Mouse (Mus musculus) urinary bladder, adult 18-20 months (tissue): ENCODE measurements around the gene Plpp7.

Source experiments
- DNase-seq, 2 experiments: peaks; one replicate each; pipeline ENCODE4 v3.0.0; 2022; ENCODE audit warnings: low spot score in 2 of 2, mixed read lengths in 2 of 2

Gene Plpp7

GRCm38 (mm10) chr2:32096122-32096420 lies 743 bp downstream of the Plpp7 start:
- no peak for DNase-seq

DNA sequence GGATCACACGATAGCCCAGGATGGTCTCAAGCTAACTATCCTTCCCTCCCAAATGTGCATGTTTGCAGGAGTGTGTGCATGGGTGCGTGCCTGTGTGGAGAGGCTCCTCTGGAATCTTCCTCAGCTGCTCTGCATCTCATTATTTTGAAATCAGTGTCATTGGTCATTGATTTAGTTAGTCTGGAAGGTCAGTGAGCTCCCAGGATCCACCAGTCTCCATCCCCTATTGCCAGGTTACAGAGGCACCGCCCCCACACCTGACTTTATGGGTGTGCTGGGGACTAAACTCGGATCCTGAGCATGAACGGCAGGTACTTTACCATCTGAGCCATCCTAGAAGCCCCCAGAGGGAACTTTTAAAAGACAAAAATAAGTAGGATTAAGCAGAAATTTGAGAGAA lies 7.6 kb downstream of the Plpp7 start:
- no peak for DNase-seq

DNA sequence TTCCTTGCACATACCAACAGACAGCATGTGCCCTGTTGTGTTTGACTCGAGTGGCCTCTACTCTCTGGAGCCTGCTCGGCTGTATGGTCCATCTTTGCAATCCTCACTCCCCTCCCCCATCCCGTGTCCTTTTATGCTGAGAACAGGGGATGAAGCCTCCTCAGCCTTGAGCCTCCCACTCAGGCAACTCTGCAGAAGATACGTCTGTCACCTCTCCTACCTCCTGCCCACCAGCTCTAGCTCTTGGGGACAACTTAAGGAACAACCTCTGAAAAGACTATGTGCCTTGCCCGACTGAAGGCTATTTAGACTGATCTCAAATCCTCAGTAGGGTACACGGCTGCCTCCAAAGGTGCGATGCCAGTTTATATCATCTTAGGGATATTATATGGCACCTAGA lies 8.2 kb downstream of the Plpp7 start:
- no peak for DNase-seq

GRCm38 (mm10) chr2:32104122-32104521 lies 8.8 kb downstream of the Plpp7 start:
- DNase-seq = no peak

- no peak for DNase-seq
Measured at GRCm38 (mm10) chr2:32105117-32105913, 10.0 kb downstream of the Plpp7 start.

DNA sequence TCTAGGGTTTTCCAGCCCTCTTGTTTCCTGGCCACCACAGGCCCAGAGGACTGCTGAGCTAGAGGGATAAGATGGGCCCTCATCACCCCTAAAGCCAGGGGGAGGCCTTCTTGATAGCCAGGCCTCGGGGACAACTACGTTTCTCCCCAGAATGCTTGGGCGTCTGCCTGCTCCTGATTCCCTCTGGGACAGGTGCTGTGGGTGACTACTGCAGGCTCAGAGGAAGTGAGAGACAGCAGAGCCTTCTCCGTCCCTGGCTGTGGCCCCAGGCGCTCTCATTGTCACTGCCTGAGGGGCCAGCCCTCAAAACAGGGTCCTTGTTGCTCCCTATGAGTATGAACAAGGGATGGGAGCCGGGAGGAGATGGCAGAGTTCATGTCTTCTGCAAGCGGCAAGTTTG lies 10.6 kb downstream of the Plpp7 start:
- no peak for DNase-seq

DNA sequence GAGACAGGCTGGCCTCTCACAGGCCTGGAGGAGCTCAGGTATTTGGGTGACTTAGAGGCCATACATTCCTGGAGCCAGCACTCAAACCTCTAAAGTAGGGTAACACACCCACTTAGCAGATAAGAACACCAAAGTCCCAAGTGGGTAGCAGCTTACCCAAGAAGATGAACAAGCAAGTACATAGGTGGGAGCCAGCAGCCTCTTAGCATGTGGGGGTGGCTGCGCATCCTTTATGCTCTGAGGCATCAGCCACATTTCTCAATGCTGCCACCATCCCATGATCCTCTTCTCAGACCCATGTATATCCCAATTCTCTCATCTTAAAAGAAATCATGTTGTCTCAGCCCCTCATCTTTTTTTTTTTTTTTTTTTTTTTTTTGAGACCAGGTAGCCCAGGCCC lies 15.9 kb downstream of the Plpp7 start:
- DNase-seq = no peak

- no peak for DNase-seq
Measured at GRCm38 (mm10) chr2:32112548-32112947, 17.2 kb downstream of the Plpp7 start.

- DNase-seq = no peak
Measured at GRCm38 (mm10) chr2:32115851-32116268, 20.5 kb downstream of the Plpp7 start.

DNA sequence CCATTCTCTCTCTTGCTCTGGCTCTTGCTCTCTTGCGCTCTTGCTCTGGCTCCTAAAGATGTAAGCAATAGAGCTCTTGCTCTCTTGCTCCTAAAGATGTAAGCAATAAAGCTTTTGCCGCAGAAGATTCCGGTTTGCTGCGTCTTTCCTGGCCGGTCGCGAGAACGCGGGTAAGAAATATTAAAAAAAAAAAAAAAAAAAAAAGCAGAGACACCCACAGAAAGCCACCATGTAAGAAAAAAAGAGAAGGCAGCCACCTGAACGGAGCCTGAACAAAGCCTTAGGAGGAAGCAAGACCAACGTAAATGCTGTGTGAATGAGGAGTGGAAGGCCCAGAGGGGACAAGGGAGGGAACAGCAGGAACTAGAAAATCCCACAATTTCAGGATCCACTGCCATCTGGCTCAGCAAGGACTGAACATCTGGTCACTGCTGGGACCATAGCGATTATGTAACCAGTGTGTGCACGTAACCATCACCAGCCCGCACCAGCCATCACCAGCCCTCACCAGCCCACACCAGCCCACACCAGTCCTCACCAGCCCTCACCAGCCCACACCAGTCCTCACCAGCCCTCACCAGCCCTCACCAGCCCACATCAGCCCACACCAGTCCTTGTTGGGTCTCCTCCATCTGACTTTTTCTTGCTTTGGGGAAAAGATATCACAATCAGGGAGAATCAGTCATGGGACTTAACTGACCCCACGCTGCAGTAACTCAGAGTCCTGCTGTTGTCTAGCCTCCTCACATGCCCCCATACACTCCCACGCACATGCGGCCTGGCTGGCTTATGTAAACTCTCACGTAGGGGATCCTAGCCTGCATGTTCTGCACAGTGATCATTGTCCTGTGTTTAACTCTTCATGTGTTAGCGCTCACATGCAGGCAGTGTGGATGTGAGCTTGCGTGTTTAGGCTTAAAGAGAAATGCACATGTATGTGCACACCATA lies 24.7 kb downstream of the Plpp7 start:
- DNase-seq = no peak

DNA sequence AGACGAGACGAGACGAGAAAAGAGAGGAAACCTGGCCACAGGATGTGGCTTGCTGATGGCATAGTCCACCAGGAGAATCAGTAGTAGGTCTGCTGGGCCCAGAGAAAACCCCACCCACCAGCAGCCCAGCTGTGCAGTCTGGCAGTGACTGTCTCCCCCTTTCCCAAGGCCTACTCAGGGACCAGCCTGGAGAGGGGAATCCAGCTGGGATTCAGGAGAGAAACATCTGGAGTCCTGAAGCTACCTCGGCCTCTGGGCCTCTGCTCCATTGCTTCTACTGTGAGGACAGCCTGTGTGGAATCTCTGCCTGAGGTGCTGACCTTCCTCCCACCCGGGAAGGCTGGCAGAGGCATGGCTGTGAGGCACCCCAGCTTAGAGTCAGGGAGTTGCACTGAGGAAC lies 25.8 kb downstream of the Plpp7 start:
- no peak for DNase-seq

DNA sequence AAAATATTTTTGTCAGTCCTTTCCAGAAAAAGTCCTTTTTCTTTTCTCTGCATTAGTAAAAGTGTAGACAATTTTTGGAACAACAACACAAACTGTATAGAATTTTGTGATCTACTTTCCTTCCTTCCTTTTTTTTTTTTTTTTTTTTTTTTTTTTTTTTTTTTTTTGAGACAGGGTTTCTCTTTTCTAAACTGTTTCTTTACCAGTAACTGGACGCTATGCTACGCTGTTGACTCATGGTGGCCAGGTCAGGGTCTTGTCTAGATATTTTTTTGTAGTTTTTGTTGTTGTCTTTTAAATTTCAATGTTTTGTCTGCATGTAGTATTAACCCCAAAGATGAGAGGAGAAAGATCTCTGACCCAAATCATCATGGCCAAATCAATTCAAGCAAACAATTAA lies 26.5 kb downstream of the Plpp7 start:
- no peak for DNase-seq

DNA sequence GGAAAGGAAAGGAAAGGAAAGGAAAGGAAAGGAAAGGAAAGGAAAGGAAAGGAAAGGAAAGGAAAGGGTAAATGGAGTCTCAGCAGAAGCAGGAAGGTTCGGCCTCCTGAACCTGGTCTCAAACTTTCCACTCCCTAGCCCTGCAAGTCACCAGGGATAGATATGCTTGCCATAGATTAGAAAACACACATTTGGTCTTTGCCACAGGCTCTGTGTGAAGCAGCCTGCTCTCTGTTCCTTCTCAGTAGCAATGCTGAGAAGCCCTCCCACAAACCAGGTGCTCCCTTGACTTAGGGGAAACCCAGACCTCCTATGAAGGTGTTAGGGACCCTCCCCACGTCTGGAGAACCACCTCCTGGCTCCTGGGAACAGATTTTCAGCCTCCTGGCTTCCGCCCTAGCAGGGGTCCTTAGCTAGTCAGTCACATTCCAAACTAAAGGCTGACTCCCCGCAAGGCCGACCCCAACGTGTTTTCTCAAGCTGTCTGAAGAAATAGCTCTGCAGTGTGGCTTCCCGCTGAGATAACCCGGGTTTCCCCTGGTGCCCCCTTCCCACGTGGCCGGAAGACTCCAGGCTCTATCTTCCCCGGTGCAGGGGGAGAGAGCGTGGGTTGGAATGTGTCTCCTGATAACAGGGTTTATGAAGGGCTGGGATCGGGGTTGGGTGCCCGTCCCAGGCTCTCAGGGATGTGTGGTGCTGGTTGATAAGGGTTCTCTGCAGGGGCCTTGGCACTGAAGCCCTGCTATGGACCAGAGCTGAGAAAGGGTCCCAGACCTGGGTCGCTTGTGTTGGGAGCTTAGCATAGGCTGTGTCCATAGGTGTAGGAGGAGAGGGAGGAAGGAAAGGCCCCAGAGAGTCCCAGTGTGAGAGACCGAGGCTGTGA lies 32.6 kb downstream of the Plpp7 start:
- DNase-seq = no peak

DNA sequence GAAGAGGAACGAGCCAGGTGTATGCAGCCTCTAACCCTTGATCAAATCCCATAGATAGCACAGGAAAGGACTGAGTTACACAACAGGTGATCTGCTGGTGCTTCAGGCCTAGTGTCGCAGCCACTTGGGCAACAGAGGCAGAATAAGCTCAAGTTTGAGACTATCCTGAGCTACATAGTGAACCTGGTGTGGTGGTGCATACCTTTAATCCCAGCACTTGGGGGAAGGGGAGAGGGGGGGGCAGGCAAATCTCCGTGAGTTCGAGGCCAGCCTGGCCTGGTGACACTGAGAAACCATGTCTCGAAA lies 33.2 kb downstream of the Plpp7 start:
- no peak for DNase-seq

DNA sequence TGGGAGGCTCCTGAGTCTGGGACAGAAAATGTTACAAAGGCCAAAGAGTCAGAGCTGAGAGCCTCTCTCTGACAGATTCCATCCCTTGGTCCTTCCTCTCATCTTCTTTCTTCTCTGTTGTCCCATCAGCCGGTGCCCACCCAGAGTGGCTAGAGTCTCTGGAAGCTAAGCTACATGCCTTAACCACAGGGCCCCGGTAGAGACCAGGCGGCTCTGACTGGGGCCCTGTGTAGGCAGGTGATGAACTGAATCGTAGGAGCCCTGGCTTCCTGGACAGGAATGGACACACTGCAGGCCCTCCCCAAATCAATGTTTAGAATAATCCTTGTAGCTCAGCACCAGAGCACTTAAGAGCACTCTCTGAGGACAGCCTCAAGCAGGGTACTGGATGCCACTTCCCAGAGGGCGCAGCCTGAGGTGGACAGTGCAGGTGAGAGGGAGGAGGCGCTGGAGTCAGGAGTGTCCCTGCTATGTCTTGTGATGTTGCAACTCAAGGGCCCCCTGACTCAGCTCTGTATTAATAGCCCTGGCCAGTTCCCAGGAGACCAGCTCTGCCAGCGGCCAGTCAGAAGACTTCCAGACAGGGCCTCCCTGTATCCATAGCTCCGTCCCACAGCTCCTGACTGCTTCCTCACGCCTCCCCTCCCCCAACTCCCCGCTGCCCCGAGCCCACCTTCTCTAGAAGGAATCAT lies 34.2 kb downstream of the Plpp7 start:
- DNase-seq = no peak

DNA sequence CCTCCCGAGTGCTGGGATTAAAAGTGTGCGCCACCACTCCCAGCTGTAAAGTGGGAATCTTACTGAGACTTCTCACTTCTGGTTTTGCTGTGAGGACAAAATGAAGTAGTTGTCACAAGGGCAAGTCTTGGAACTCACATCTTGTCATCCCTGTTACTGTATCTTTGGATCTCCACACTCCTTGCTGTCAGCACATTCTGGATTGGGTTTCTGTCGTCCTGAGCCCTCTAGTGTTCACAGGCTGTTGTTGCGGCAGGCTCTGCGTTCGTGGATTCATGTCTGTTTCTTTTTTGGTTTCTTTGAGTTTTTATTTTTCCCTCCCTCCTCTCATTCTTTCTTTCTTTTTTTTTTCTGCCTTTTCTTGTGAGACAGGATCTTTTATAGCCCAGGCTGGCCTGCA lies 35.1 kb downstream of the Plpp7 start:
- DNase-seq = no peak

DNA sequence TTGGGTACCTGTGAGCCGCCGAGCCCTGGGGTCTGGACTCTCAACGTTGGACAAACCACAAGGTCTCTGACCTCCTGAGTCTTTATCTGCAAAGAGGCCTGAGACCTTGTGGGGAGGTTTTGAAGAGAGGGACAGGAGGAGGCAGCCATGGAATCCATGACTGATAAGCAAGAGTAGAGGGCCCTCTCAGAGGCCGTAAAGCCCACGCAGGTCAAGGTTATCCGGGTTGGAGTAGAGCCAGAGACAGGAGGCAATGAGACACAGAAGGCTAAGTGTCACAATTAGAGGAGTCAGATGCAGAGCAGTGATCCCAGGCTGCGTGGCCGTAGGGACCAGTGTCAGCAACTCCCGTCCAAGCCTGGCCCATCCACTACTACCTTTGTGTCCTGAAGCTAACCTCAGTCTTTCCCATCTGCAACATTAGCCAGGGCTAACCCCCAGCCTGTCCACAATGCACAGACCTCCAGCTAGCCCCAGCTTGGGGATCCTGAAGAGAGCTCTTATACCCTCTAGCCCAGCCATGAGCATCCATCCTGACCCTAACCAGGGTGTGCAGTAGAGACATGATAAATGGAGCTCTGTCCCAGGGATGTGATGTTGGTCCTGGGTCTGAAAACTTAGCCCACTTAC lies 36.0 kb downstream of the Plpp7 start:
- DNase-seq = no peak

DNA sequence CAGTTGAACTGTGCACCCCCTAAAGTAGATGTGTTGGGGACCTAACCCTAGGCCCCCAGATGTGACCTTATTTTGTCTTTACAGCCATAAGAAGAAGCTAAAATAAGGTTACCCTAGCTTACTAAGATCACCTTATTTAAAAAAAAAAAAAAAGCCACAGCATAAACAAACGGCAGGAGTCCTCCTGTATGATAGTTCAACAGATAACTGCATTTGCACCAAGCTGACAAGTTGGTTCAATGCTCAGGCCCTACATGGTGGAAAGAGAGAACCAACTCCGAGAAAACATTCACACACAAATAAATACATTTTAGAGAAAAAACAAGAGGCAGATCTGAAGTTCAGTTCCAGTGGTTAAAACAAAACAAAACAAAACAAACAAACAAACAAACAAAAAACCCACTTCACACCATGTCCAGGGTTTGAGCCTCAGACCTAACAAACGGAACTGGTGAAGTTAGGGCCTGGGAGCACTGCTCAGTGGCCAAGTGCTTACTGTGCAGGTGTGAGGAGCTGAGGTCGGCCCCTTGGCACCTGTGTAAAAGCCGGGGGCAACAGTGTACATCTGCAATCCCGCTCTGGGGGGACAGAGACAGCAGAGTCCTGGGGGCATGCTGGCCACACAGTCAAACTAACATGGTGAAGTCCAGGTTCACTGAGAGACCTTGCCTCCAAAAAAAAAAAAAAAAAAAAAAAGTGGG lies 36.7 kb downstream of the Plpp7 start:
- no peak for DNase-seq

DNA sequence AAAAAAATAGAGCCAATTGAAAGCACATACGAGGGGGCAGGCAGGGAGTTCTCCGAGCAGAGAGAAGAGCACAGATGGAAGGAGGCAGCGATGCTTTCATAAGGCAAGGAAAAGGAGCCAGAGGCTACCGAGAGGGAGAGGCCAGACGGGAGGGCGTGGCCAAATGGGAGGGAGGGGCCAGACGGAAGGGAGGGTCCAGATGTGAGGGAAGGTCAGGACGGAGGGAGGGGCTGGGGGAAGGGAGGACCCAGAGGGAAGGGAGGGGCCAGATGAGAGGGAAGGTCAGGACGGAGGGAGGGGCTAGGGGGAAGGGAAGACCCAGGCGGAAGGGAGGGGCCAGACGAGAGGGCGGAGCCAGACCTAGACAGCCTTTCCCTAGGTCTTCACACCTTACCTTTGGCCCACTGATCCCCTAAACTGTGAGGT lies 37.3 kb downstream of the Plpp7 start:
- DNase-seq = peak in 1 of 2 experiments; percentile 48

- peak; percentile 66 to 87 for DNase-seq
Measured at GRCm38 (mm10) chr2:32134039-32134438, 38.7 kb downstream of the Plpp7 start.
